Mouse (Mus musculus): Measurements from ENCODE around the gene Trim80. TPM values are rescaled to one million over a fixed set of nuclear protein-coding genes. Genes with fewer than 3 reads are reported as not detected.

The Trim80 gene
- polyA plus RNA-seq, 1 experiment from 2014 or later = 0.10 TPM

DNA sequence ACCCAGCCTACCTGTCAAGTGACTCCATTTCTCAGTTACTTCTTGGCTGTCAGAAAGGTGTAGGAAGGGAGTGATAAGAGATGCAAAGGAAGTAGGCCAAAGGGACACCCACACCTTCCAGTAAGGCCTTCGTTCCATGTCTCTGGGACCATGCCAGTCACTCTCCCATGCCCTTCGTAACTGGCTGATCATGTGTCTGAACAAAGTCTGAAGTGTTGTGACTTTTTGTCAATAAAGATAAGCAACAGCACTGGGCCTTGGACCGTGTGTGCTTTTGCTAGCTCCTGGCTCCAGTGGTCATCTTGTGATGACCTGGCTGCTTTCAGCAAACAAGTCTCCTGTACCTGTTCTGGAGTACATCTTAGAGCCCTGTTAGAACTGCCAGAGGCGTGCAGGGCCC, 7.5 kb upstream of the Trim80 start:
- Histone ChIP-seq H3K4me1 (replicated peaks; ENCODE audit: control insufficient read depth, insufficient read depth) (0 out of 2 replicates have a peak, but pooled peaks cover 5% of the 10 kb centered on the region), H3K9me3 (ENCODE audit: control insufficient read depth, low read length) (no peaks in the 10 kb centered on the region), H3K36me3 (ENCODE audit: control insufficient read depth, insufficient read depth, low read length) (peaks cover 14% of the 10 kb centered on the region), H3K4me3 (ENCODE audit: low read depth, low read length) (no peak overlapping the region), H3K27me3 (ENCODE audit: control insufficient read depth, insufficient read depth, low read length) (no peaks in the 10 kb centered on the region), H3K4me2 (replicated peaks; ENCODE audit: low read depth) (no peak overlapping the region), H3K27ac (replicated peaks) (peak overlapping the region; percentile 78), H3K9ac (ENCODE audit: low read length) (no peak overlapping the region)
- no peak for TF ChIP-seq EP300 (optimal IDR thresholded peaks at IDR 0.05)
- no peak for TF ChIP-seq CTCF (IDR thresholded peaks at IDR 0.05; ENCODE audit: low read depth)
- DNase-seq (ENCODE audit: low spot score) (peak; percentile 63), ATAC-seq (ENCODE audit: low FRiP score, low TSS enrichment) (peak; percentile 82)
- 62% methylated on average over 4 of the region's 4 CpGs for WGBS

DNA sequence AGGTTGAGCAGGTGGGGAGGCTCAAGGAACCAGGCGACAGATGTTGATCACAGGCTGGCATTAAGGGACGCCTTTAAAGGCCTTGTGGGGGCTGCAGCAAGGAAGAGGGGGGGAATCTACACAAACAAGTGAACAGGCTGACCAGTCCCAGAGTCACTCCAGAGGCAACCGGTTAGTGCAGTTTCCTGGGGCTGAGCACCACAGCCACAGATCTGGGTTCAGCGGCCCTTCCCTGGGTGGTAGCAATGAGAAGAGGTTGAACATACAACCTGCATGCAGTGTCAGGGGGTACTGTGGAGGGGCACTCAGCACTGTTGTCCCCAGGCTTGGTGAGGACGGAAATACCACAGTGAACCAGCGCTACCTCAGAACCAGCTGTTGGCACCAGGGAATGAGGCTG, 7.0 kb upstream of the Trim80 start:
- peak overlapping the region; percentile 78 for H3K27ac ChIP-seq (replicated peaks)
- 65% methylated on average over 6 of the region's 6 CpGs for WGBS
- no peaks in the 10 kb centered on the region for H3K27me3 ChIP-seq (ENCODE audit: control insufficient read depth, insufficient read depth, low read length)
- TF ChIP-seq CTCF (IDR thresholded peaks at IDR 0.05; ENCODE audit: low read depth) (no peak), EP300 (optimal IDR thresholded peaks at IDR 0.05) (no peak)
- ATAC-seq (ENCODE audit: low FRiP score, low TSS enrichment) (peak; percentile 49), DNase-seq (ENCODE audit: low spot score) (peak; percentile 71)
- no peak overlapping the region for H3K4me2 ChIP-seq (replicated peaks; ENCODE audit: low read depth)
- H3K9me3 ChIP-seq (ENCODE audit: control insufficient read depth, low read length) = no peaks in the 10 kb centered on the region
- H3K4me1 ChIP-seq (replicated peaks; ENCODE audit: control insufficient read depth, insufficient read depth) = 0 out of 2 replicates have a peak, but pooled peaks cover 5% of the 10 kb centered on the region
- peaks cover 14% of the 10 kb centered on the region for H3K36me3 ChIP-seq (ENCODE audit: control insufficient read depth, insufficient read depth, low read length)
- H3K9ac ChIP-seq (ENCODE audit: low read length) = no peak overlapping the region
- no peak overlapping the region for H3K4me3 ChIP-seq (ENCODE audit: low read depth, low read length)

DNA sequence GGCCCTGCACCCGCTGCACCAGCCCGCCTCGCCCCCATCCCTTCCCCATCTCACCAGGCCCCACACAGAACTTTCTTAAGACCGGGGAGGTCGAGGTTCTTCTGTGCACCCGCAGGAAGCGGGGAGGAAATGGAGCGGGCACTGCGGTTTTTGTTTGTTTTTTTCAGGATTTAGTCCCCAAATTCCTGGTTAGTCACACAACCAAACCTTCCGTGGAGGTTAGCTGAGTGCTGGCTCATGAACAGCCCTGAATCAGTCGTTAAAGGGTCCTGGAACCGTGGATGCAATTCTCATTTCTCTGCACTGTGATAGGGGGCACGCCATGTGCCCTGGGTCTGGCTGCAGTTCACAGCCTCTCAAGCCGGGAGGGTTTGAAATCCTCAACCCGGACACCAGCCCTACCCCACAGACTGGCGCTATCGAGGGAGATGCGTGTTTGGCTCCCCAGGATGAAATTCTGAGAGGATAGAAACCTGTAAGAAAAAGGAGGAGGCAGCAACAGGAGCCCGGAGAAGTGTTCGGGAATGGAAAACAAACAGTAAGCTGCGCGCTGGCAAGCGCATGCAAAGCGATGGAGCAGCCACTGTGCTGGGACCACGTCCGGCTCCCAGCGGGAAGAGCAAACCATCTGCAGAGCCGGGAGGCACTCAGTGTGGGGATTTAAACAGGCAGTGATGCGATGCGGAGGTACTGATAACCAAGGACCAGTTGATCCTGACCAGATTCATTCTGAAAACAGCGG, 4.6 kb upstream of the Trim80 start:
- Histone ChIP-seq H3K9ac (ENCODE audit: low read length) (peak overlapping the region; percentile 38; the same call in 1 of the 2 replicates), H3K27ac (replicated peaks) (no peak overlapping the region), H3K4me2 (replicated peaks; ENCODE audit: low read depth) (peak overlapping the region; percentile 53), H3K27me3 (ENCODE audit: control insufficient read depth, insufficient read depth, low read length) (no peaks in the 10 kb centered on the region), H3K4me1 (replicated peaks; ENCODE audit: control insufficient read depth, insufficient read depth) (0 out of 2 replicates have a peak, but pooled peaks cover 5% of the 10 kb centered on the region), H3K36me3 (ENCODE audit: control insufficient read depth, insufficient read depth, low read length) (peaks cover 2% of the 10 kb centered on the region; the same call in 1 of the 2 replicates), H3K9me3 (ENCODE audit: control insufficient read depth, low read length) (no peaks in the 10 kb centered on the region), H3K4me3 (ENCODE audit: low read depth, low read length) (peak overlapping the region; percentile 28)
- DNase-seq (ENCODE audit: low spot score) (no peak), ATAC-seq (ENCODE audit: low FRiP score, low TSS enrichment) (no peak)
- no peak for TF ChIP-seq CTCF (IDR thresholded peaks at IDR 0.05; ENCODE audit: low read depth)
- TF ChIP-seq EP300 (optimal IDR thresholded peaks at IDR 0.05) = no peak
- 10% methylated on average over 31 of the region's 31 CpGs for WGBS

DNA sequence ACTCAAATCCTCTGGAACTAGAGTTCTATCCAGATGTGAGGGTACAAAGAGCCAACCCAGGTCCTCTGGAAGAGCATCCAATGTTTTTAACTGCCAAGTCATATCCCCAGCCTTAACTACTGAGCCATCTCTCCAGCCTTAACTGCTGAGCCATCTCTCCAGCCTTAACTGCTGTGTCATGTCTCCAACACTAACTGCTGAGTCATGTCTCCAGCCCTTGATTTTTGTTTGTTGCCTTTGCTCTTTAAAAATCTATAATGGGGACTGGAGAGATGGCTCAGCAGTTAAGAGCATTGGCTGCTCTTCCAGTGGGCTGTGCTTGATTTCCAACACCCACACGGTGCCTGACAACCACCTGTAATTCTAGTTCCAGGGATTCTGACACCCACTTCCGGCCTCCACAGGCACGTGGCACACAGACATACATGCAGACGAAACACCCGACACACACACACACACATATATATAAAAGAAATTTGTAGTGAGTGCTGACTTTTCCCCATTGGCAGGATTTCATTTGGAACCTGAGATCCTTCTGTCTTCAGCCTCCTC, 2.7 kb upstream of the Trim80 start:
- Histone ChIP-seq H3K4me3 (ENCODE audit: low read depth, low read length) (no peak overlapping the region), H3K27ac (replicated peaks) (no peak overlapping the region), H3K27me3 (ENCODE audit: control insufficient read depth, insufficient read depth, low read length) (no peaks in the 10 kb centered on the region), H3K4me1 (replicated peaks; ENCODE audit: control insufficient read depth, insufficient read depth) (0 out of 2 replicates have a peak, but pooled peaks cover 5% of the 10 kb centered on the region), H3K9ac (ENCODE audit: low read length) (no peak overlapping the region), H3K9me3 (ENCODE audit: control insufficient read depth, low read length) (no peaks in the 10 kb centered on the region), H3K36me3 (ENCODE audit: control insufficient read depth, insufficient read depth, low read length) (no peaks in the 10 kb centered on the region), H3K4me2 (replicated peaks; ENCODE audit: low read depth) (no peak overlapping the region)
- DNase-seq (ENCODE audit: low spot score) (no peak), ATAC-seq (ENCODE audit: low FRiP score, low TSS enrichment) (no peak)
- TF ChIP-seq EP300 (optimal IDR thresholded peaks at IDR 0.05) = no peak
- no peak for TF ChIP-seq CTCF (IDR thresholded peaks at IDR 0.05; ENCODE audit: low read depth)
- WGBS = 75% methylated on average over 5 of the region's 5 CpGs

DNA sequence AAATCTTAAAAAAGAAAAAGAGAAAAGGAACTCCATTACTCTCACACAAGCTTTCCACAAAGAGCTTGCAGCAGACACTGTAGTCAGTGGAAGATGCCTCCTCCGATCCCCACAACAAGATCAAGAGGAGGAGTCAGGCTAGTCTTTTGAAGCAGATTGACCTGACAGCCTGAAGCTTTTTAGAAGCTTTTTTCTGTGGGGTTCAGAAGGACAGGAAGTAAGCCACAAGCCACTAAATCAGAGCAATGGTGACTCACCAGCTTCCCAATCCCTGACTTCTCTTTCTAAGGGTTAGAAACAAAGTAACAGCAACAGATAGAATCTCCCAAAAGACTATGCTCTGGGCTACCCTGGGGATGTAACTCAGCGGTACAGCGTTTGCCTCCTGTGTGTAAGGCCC, 1.0 kb upstream of the Trim80 start:
- Histone ChIP-seq H3K27me3 (ENCODE audit: control insufficient read depth, insufficient read depth, low read length) (no peaks in the 10 kb centered on the region), H3K4me3 (ENCODE audit: low read depth, low read length) (no peak overlapping the region), H3K9me3 (ENCODE audit: control insufficient read depth, low read length) (no peaks in the 10 kb centered on the region), H3K4me1 (replicated peaks; ENCODE audit: control insufficient read depth, insufficient read depth) (0 out of 2 replicates have a peak, but pooled peaks cover 5% of the 10 kb centered on the region), H3K27ac (replicated peaks) (no peak overlapping the region), H3K36me3 (ENCODE audit: control insufficient read depth, insufficient read depth, low read length) (no peaks in the 10 kb centered on the region), H3K4me2 (replicated peaks; ENCODE audit: low read depth) (no peak overlapping the region), H3K9ac (ENCODE audit: low read length) (no peak overlapping the region)
- DNase-seq (ENCODE audit: low spot score) = no peak
- TF ChIP-seq EP300 (optimal IDR thresholded peaks at IDR 0.05) = no peak
- no peak for TF ChIP-seq CTCF (IDR thresholded peaks at IDR 0.05; ENCODE audit: low read depth)
- 65% methylated on average over 3 of the region's 3 CpGs for WGBS
- ATAC-seq (ENCODE audit: low FRiP score, low TSS enrichment) = no peak

DNA sequence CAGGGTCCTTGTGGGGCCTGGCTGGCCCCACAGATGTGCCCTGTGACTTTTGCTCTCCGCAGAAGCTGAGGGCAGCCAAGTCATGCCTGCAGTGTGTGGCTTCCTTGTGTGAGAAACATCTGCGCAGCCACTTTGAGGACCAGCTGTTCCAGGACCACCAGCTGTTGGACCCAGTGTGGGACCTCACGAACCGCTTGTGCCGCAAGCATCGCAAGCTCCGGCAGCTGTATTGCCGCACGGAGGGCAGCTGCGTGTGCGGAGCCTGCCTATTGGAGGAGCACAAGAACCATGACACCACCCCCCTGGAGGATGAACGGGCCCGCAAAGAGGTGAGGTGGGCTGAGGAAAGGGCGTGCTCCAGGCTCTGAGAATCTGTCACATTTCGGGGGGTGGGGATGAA, 1.1 kb downstream of the Trim80 start:
- no peak overlapping the region for H3K4me2 ChIP-seq (replicated peaks; ENCODE audit: low read depth)
- ATAC-seq (ENCODE audit: low FRiP score, low TSS enrichment) (no peak), DNase-seq (ENCODE audit: low spot score) (no peak)
- no peak overlapping the region for H3K27ac ChIP-seq (replicated peaks)
- no peaks in the 10 kb centered on the region for H3K9me3 ChIP-seq (ENCODE audit: control insufficient read depth, low read length)
- no peak overlapping the region for H3K9ac ChIP-seq (ENCODE audit: low read length)
- no peaks in the 10 kb centered on the region for H3K27me3 ChIP-seq (ENCODE audit: control insufficient read depth, insufficient read depth, low read length)
- H3K4me3 ChIP-seq (ENCODE audit: low read depth, low read length) = no peak overlapping the region
- no peaks in the 10 kb centered on the region for H3K4me1 ChIP-seq (replicated peaks; ENCODE audit: control insufficient read depth, insufficient read depth)
- 35% methylated on average over 15 of the region's 15 CpGs for WGBS
- TF ChIP-seq CTCF (IDR thresholded peaks at IDR 0.05; ENCODE audit: low read depth) (no peak), EP300 (optimal IDR thresholded peaks at IDR 0.05) (no peak)
- H3K36me3 ChIP-seq (ENCODE audit: control insufficient read depth, insufficient read depth, low read length) = no peaks in the 10 kb centered on the region
